Mouse (Mus musculus): ENCODE data around the gene Wwox.
"Not testable (repeated sequence)": the region's sequence is repeated elsewhere in the genome, so short reads cannot be mapped to it uniquely, and the experiment has no call there.

The Wwox gene

GRCm38 (mm10) chr8:114806826-114807420 is 367.5 kb downstream of the Wwox start:
- no peak for DNase-seq (ENCODE audit: low spot score)

- DNase-seq (ENCODE audit: low spot score), result no peak
Observed at GRCm38 (mm10) chr8:114807676-114808426, 368.4 kb downstream of the Wwox start.

- DNase-seq (ENCODE audit: low spot score), result no peak
Observed at GRCm38 (mm10) chr8:114810470-114810869, 371.0 kb downstream of the Wwox start.

- no peak for DNase-seq (ENCODE audit: low spot score)
Observed at GRCm38 (mm10) chr8:114813830-114814229, 374.4 kb downstream of the Wwox start.

GRCm38 (mm10) chr8:114814769-114815736 is 375.6 kb downstream of the Wwox start:
- DNase-seq (ENCODE audit: low spot score), result no peak

- no peak for DNase-seq (ENCODE audit: low spot score)
Observed at GRCm38 (mm10) chr8:114816343-114816742, 376.9 kb downstream of the Wwox start.

- no peak for DNase-seq (ENCODE audit: low spot score)
Observed at GRCm38 (mm10) chr8:114816949-114817348, 377.5 kb downstream of the Wwox start.

GRCm38 (mm10) chr8:114821543-114821942 is 382.1 kb downstream of the Wwox start:
- no peak for DNase-seq (ENCODE audit: low spot score)

GRCm38 (mm10) chr8:114825460-114825859 is 386.0 kb downstream of the Wwox start:
- DNase-seq (ENCODE audit: low spot score), result no peak

GRCm38 (mm10) chr8:114826991-114827390 is 387.5 kb downstream of the Wwox start:
- DNase-seq (ENCODE audit: low spot score), result no peak

- DNase-seq (ENCODE audit: low spot score), result not testable (repeated sequence)
Observed at GRCm38 (mm10) chr8:114827810-114828209, 388.4 kb downstream of the Wwox start.

- DNase-seq (ENCODE audit: low spot score), result no peak
Observed at GRCm38 (mm10) chr8:114831595-114831994, 392.1 kb downstream of the Wwox start.

GRCm38 (mm10) chr8:114832251-114832774 is 392.9 kb downstream of the Wwox start:
- DNase-seq (ENCODE audit: low spot score), result no peak

GRCm38 (mm10) chr8:114834730-114835129 is 395.3 kb downstream of the Wwox start:
- DNase-seq (ENCODE audit: low spot score), result no peak

- no peak for DNase-seq (ENCODE audit: low spot score)
Observed at GRCm38 (mm10) chr8:114839998-114840397, 400.5 kb downstream of the Wwox start.

GRCm38 (mm10) chr8:114847666-114848065 is 408.2 kb downstream of the Wwox start:
- no peak for DNase-seq (ENCODE audit: low spot score)

GRCm38 (mm10) chr8:114849461-114849860 is 410.0 kb downstream of the Wwox start:
- no peak for DNase-seq (ENCODE audit: low spot score)

GRCm38 (mm10) chr8:114850014-114850870 is 410.8 kb downstream of the Wwox start:
- DNase-seq (ENCODE audit: low spot score), result no peak

GRCm38 (mm10) chr8:114853765-114854164 is 414.3 kb downstream of the Wwox start:
- DNase-seq (ENCODE audit: low spot score), result no peak

- DNase-seq (ENCODE audit: low spot score), result no peak
Observed at GRCm38 (mm10) chr8:114855833-114856232, 416.4 kb downstream of the Wwox start.

- no peak for DNase-seq (ENCODE audit: low spot score)
Observed at GRCm38 (mm10) chr8:114865911-114866310, 426.5 kb downstream of the Wwox start.

All from c-Kit-positive CD71-positive TER-119-positive erythroid progenitor cells, embryonic 14.5 days (primary cell).